Mouse (Mus musculus): ENCODE results near the gene Mkrn1.
"Not testable (repeated sequence)": the region's sequence is repeated elsewhere in the genome, so short reads cannot be mapped to it uniquely, and the experiment has no call there.

The Mkrn1 gene

DNA sequence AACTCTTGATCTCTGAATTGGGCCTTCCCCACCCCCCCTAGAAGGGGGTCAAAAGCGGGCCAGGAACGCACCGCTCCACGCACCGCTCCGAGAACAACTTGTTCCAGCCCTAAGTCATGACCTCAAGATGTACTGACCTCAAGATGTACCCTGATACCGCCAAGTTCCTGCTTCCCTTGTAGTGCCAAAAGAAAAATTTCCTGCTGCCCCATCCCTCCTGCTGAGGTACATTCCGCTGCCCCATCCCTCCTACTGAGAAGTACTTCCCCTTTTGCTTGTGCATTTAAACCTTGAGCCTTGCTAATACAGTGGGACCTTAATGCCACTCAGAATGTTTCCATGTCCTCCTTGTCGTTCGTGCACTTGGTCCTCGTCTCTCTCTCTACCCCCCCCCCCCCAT is 10.5 kb upstream of the Mkrn1 start:
- no peak for DNase-seq (ENCODE audit: low spot score)

GRCm38 (mm10) chr6:39429007-39429788 is 8.9 kb upstream of the Mkrn1 start:
- no peak for DNase-seq (ENCODE audit: low spot score)

DNA sequence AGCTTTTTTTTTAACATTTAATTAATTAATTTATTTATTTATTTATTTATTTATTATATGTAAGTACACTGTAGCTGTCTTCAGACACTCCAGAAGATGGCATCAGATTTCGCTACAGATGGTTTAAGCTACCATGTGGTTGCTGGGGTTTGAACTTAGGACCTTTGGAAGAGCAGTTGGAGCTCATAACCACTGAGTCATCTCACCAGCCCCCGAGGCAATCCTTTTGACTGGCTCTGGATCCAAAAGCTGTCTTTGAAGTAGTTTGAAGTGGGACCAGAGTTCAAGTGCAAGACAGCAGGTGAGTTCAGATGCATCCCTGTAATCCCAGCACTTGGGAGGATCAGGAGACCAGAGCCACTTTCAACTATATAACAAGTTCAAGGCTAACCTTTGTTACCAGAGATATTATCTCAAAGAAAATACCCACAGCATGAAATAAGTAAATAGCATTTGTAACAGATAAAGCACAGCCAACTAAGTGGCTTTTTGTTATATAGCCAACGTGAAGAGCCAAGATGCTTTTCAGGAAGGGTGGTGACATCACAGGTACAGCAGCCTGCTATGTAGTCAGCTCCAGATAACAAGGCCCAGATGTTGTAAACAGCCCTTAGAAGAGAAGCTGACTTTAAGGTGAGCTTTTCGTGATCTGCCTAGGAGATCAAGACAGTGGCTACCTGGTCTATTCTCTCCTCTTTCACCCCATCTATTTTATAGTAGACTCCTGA is 7.2 kb upstream of the Mkrn1 start:
- DNase-seq (ENCODE audit: low spot score): no peak

DNA sequence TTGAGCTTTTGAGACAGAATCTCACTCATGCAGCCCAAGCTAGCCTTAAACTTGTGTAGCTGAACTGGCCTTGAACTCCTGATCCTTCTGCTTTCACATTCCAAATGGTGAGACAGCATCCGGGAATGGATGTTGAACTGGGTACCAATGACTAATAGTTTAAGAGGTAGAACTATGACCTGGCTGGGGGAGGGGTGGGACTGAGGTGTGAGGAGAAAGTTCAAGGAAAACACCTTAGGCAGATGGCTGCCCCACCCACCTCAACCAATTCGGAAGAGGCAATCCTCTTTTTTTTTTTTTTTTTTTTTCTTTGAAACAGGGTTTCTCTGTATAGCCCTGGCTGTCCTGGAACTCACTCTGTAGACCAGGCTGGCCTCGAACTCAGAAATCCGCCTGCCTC is 6.5 kb upstream of the Mkrn1 start:
- DNase-seq (ENCODE audit: low spot score): no peak

DNA sequence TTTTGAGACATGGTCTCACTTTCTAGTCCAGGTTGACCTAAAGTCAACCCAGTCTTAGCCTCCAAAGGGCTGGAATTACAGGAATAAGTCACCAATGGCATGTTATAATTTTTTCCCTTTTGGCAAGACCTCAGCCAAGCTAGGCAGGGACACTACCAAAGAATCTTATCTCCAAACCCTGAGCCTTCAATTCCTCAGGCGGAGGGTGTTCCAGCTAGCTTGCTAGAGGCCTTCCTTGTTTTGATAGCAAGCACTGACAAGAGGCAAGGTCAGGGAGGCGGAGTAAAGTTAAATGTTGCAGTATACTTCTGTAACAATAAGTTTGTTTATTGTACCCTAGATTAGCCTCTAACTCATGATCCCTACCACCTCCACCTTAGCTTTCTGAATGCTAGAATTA is 4.9 kb upstream of the Mkrn1 start:
- DNase-seq (ENCODE audit: low spot score): no peak

DNA sequence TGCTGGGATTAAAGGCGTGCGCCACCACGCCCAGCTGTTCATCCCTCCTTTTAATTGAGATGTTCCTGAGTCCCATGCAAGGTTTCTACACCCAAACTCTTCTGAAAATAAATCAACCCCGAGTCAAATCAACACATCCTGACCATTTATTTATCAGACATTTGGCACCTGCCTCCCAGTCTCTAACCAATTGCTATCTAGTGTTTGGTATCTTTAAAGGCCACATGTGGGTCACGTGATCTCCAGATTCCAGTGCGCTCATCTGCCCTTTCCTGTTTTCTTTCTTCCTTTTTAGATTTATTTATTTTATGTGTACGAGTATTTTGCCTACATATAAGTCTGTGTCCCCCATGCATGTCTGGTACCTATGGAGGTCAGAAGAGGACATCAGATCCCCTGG is 3.4 kb upstream of the Mkrn1 start:
- no peak for DNase-seq (ENCODE audit: low spot score)

GRCm38 (mm10) chr6:39423130-39423551 is 2.9 kb upstream of the Mkrn1 start:
- no peak for DNase-seq (ENCODE audit: low spot score)

DNA sequence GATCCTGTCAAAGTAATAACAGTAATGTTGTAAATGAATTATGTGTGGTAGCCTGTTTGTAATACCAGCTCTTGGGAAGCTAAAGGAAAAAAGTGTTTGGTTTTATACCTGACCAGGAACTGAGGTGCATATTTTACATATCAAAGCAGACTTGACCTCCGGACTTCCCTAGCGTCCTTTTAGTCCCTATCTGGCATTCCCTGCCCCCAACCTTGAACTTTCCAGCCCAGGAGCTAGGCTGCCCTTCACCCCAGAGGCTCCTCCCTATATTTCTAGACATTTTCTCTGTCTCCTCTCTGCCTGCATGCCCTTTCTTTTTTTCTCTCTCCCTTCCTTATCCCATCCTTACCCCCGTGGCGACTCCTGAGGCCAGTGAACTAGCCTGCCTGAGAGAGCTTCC is 605 bp upstream of the Mkrn1 start:
- no peak for DNase-seq (ENCODE audit: low spot score)

DNA sequence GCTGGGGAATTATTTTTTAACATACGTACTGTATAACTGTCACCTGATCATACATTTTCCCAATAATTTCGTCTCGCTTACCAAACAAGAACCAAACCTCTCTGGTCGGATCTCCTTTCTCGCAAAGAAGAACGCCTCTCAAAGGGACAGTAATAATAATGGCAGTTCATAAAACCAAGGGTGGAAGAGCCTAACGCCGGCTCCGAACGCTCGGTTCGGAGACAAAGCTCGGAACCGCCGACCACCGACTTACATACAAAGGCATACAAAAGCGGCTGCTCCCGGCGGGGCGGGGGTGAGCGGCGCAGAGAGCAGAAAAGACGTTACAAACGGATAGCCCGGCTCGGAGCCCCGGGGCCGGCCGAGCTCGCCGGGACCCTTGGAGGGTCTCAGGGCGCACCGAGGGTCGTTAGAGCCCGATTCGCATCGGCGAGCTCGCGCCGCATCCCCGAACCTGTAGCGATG is 844 bp downstream of the Mkrn1 start:
- no peak for DNase-seq (ENCODE audit: low spot score)

GRCm38 (mm10) chr6:39416654-39417053 is 3.6 kb downstream of the Mkrn1 start:
- not testable (repeated sequence) for DNase-seq (ENCODE audit: low spot score)

DNA sequence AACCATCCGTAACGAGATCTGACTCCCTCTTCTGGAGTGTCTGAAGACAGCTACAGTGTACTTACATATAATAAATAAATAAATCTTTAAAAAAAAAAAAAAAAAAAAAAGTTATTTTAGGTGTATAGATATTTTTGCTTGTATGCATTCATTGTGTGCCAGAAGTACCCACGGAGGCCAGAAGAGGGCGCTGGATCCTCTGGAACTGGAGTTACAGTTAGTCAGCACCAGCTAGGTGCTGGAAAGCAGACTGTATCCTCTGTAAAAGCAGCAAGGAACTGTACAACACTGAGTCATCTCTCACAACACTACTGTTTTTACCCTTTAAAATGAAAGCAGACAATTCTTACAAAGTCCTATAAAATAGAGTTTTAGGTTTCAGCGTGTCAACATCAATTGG is 4.5 kb downstream of the Mkrn1 start:
- peak; percentile 14 for DNase-seq (ENCODE audit: low spot score)

DNA sequence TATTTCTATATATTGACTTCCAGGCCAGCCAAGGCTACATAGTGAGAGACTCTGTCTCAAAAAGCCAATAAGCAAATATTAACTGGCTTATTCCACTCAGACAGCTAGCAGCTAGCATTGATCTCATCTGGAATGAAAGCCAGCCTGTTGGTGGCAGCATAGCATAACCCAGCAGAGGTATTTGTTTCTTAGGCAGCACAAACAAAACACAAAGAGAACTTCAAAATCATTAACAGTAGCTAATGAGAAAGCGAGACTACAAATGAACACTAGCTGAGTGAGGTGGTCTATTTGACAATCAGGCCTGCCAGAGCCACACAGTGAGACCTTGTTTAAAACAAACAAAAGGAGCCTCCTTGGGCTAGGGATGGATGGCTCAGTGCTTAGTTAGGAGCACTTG is 6.2 kb downstream of the Mkrn1 start:
- peak; percentile 6 for DNase-seq (ENCODE audit: low spot score)

DNA sequence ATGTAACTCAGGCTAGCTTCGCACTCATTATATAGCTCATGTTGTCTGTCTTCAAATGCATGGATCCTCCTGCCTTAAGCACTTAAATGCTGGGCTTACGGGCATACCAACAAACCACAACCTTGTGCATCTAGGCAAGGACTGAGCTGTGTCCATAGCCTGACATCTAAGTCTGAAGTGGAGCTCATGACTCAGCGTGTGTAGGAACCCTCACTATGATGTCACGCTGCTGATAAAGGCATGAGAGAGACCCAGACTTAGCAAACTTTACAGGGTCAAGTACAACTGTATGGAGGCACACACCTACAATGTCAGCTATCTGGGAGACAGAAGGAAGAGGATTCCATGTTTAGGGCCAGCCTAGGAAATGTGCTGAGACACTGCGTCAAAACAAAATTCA is 13.8 kb downstream of the Mkrn1 start:
- no peak for DNase-seq (ENCODE audit: low spot score)

- no peak for DNase-seq (ENCODE audit: low spot score)
Observed at GRCm38 (mm10) chr6:39403136-39403535, 17.1 kb downstream of the Mkrn1 start.

GRCm38 (mm10) chr6:39400343-39400742 is 19.9 kb downstream of the Mkrn1 start:
- no peak for DNase-seq (ENCODE audit: low spot score)

DNA sequence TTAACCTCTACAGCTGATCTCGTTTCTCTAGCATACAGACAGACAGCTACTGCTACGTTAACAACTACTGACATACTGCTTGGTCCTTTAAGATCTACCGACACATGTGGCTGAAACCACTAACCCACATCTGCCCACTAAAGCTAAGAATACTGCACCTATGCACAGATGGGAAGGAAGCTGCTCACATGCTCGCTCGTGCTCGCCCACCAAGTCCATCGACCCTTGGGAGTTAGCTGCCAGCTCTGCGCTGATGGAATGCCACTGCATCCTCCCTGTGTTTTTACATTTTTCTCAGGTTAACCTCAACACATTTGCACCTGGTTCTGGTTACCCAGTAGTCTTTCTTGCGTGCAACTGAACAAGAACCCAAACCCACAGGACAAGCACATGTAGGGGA is 21.9 kb downstream of the Mkrn1 start:
- DNase-seq (ENCODE audit: low spot score): no peak

GRCm38 (mm10) chr6:39397046-39397445 is 23.2 kb downstream of the Mkrn1 start:
- no peak for DNase-seq (ENCODE audit: low spot score)

DNA sequence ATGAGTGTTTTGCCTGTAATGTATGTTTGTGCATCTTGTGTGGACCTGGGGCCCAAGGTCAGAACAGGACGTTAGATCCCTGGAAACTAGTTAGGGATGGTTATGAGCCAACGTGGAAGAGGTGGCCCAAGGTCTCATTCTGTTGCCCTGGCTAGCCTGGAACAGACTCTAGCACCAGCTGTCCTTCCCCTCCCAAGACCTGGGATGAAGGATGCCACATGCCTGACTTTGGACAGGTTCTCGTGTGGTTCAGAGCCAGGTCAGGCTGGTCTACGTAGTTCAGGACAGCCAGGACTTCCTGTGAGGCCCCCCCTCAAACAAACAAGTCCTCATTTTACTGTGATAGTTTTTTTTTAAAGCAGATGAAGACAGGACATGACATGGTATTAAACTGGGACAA is 24.3 kb downstream of the Mkrn1 start:
- DNase-seq (ENCODE audit: low spot score): no peak

- DNase-seq (ENCODE audit: low spot score): no peak
Observed at GRCm38 (mm10) chr6:39395471-39395870, 24.8 kb downstream of the Mkrn1 start.

GRCm38 (mm10) chr6:39389988-39390387 is 30.3 kb downstream of the Mkrn1 start:
- no peak for DNase-seq (ENCODE audit: low spot score)

- DNase-seq (ENCODE audit: low spot score): no peak
Observed at GRCm38 (mm10) chr6:39381125-39381880, 39.0 kb downstream of the Mkrn1 start, which contains the start of gene Rab19. Gene Rab19 (plus strand): TSS chr6:39381175.

GRCm38 (mm10) chr6:39380276-39380675 is 40.0 kb downstream of the Mkrn1 start:
- no peak for DNase-seq (ENCODE audit: low spot score)

DNA sequence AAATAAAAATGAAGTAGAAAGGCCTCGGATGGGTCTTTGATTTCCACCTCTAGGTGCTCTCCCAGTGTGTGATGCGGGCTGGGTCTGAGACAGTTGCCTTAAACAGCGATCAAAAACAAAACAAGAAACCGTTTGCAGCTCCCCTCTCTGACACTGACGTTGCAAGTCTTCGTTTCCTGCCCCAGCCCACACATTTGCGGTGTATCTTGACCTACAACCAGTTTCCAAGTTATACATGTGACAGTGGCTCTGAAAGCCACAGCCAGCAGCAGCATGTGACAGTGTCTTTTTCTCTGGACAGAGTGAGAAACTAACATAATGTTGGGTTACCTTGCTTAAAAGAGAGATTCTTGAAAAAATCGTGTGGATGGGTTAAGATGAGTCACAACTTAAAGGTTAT is 40.5 kb downstream of the Mkrn1 start:
- DNase-seq (ENCODE audit: low spot score): no peak
